Mouse (Mus musculus): Measurements from ENCODE around the gene Tmem59.

DNA sequence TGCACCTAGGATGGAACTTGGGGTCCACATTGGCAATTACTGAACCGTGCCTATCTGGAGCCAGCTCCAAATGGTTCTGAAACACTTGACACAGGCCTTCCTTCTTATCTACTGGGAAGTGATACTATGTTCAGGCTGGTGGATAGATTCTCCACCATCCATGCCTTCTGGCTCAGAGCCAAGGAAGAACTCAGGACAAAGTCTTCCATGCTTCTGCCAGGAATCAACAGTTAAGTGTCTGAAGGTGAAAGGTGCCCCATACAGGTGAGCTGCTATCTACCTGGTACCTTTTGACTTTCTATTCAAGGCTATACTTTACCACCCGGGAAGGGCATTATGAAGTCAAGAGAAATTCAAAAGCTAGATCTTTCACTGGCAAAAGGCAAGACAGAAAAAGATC lies 60.1 kb downstream of the Tmem59 start:
- TF ChIP-seq CTCF (IDR thresholded peaks at IDR 0.05; ENCODE audit: control insufficient read depth, insufficient read depth, insufficient read length) (no peak), MYOG (IDR thresholded peaks at IDR 0.05; ENCODE audit: control insufficient read depth, extremely low read depth, insufficient read length) (no peak), CEBPB (IDR thresholded peaks at IDR 0.05; ENCODE audit: low read depth) (no peak), MYOD1 (IDR thresholded peaks at IDR 0.05; ENCODE audit: control insufficient read depth, insufficient read length, low read depth) (no peak)
